Mouse (Mus musculus): ENCODE measurements around the gene Agxt. TPM values are rescaled to one million over a fixed set of nuclear protein-coding genes. Genes with fewer than 3 reads are reported as not detected.
A peak's percentile ranks its signal among the peaks of the same experiment; 100 is the strongest.

Agxt gene
- 2.5 and 3.0 TPM in 2 replicates for polyA plus RNA-seq (2012; rRNA removed)
- polyA plus RNA-seq (2014; fragmentation: Nextera tagmentation; extraction: Ambion mirVana), result 8.4 and 9.4 TPM in 2 replicates

- H3K27ac ChIP-seq, result no peak within 1 kb of the TSS
- WGBS (ENCODE audit: insufficient replicate concordance), result 66% methylated on average over 12 of the region's 12 CpGs
- H3K9ac ChIP-seq (replicated peaks), result no peak within 1 kb of the TSS
- no peak for ATAC-seq (ENCODE audit: insufficient read depth)
- DNase-seq (ENCODE audit: low read depth in 3 of 3, low spot score in 3 of 3), result no peak
- no peak within 1 kb of the TSS for H3K4me3 ChIP-seq (ENCODE audit: insufficient read depth in 1 of 2, low read depth in 2 of 2, low read length in 2 of 2)
- no peak within 1 kb of the TSS for H3K4me2 ChIP-seq (ENCODE audit: low read depth)
- H3K36me3 ChIP-seq (replicated peaks; ENCODE audit: control insufficient read depth, insufficient read depth, low read depth), result no peaks in the 10 kb centered on the region
- TF ChIP-seq EP300 (IDR thresholded peaks at IDR 0.05; ENCODE audit: low read depth), result no peak
- H3K9me3 ChIP-seq (ENCODE audit: control insufficient read depth, low read length), result no peaks in the 10 kb centered on the region
- no peaks in the 10 kb centered on the region for H3K27me3 ChIP-seq (ENCODE audit: control insufficient read depth, insufficient read depth, low read length)
- H3K4me1 ChIP-seq (replicated peaks; ENCODE audit: control insufficient read depth in 2 of 2, insufficient read depth in 2 of 2, low read length in 1 of 2), result peaks cover 0 to 2% of the 10 kb centered on the region in 2 experiments; a peak in 1 of 4 replicates
Observed at GRCm38 (mm10) chr1:93135036-93135526, at the start of gene Agxt. Gene Agxt (plus strand): TSS chr1:93135240.

DNA sequence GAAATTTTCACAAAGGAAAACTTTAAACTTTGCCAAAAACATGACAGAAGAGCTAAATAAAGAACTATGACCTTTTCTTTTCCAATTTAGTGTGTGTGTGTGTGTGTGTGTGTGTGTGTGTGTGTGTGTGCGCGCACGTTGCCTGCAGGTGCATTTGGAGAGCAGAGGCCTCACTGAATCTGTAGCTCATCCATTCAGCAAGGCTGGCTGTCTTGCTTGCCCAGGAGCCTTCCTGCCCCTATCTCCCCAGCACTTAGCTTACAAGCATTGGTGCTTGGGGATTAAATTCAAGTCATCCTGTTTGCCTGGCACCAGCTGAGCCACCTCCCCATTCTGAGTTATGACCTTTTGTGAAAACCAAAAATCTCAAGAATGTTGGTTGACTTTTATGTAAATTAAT lies 42.5 kb upstream of the Agxt start:
- ATAC-seq (ENCODE audit: insufficient read depth) (no peak), DNase-seq (ENCODE audit: low read depth in 3 of 3, low spot score in 3 of 3) (no peak)
- Histone ChIP-seq H3K4me2 (ENCODE audit: low read depth) (no peak overlapping the region), H3K27me3 (ENCODE audit: control insufficient read depth, insufficient read depth, low read length) (no peaks in the 10 kb centered on the region), H3K9ac (replicated peaks) (no peak overlapping the region), H3K27ac (no peak overlapping the region), H3K9me3 (ENCODE audit: control insufficient read depth, low read length) (no peaks in the 10 kb centered on the region), H3K4me3 (ENCODE audit: insufficient read depth in 1 of 2, low read depth in 2 of 2, low read length in 2 of 2) (no peak overlapping the region), H3K4me1 (replicated peaks; ENCODE audit: control insufficient read depth in 2 of 2, insufficient read depth in 2 of 2, low read length in 1 of 2) (no peaks in the 10 kb centered on the region), H3K36me3 (replicated peaks; ENCODE audit: control insufficient read depth, insufficient read depth, low read depth) (no peaks in the 10 kb centered on the region)
- 81% methylated on average over 3 of the region's 3 CpGs for WGBS (ENCODE audit: insufficient replicate concordance)
- no peak for TF ChIP-seq EP300 (IDR thresholded peaks at IDR 0.05; ENCODE audit: low read depth)
- TF ChIP-seq CTCF (IDR thresholded peaks at IDR 0.05; ENCODE audit: low read depth), result no peak

DNA sequence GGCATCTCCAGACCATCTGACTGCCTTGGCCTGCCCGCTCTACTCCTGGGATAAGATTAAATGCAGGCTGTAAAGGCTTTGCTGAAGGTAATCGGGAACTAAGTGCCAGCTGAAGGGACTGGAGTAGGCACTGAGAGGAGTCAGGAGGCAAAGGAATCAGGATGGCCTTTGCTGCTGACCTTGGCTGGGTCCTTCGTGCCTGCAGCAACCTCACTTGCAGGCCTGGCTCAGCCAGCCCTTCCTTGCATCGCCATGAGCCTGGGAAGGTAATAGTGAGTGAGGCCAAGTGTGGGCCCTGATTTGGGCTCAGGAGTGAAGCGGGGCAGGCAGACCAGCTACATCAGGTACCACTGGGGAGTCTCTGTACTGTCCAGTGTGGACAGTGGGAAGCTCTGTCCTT lies 36.1 kb upstream of the Agxt start:
- H3K36me3 ChIP-seq (replicated peaks; ENCODE audit: control insufficient read depth, insufficient read depth, low read depth), result no peaks in the 10 kb centered on the region
- no peak for DNase-seq (ENCODE audit: low read depth in 3 of 3, low spot score in 3 of 3)
- no peak overlapping the region for H3K27ac ChIP-seq
- H3K9ac ChIP-seq (replicated peaks), result no peak overlapping the region
- H3K4me1 ChIP-seq (replicated peaks; ENCODE audit: control insufficient read depth in 2 of 2, insufficient read depth in 2 of 2, low read length in 1 of 2), result no peaks in the 10 kb centered on the region
- no peak for TF ChIP-seq CTCF (IDR thresholded peaks at IDR 0.05; ENCODE audit: low read depth)
- TF ChIP-seq EP300 (IDR thresholded peaks at IDR 0.05; ENCODE audit: low read depth), result no peak
- H3K27me3 ChIP-seq (ENCODE audit: control insufficient read depth, insufficient read depth, low read length), result peaks cover 44% of the 10 kb centered on the region
- no peak overlapping the region for H3K4me2 ChIP-seq (ENCODE audit: low read depth)
- 64% methylated on average over 5 of the region's 5 CpGs for WGBS (ENCODE audit: insufficient replicate concordance)
- no peak overlapping the region for H3K4me3 ChIP-seq (ENCODE audit: insufficient read depth in 1 of 2, low read depth in 2 of 2, low read length in 2 of 2)
- no peaks in the 10 kb centered on the region for H3K9me3 ChIP-seq (ENCODE audit: control insufficient read depth, low read length)
- no peak for ATAC-seq (ENCODE audit: insufficient read depth)

DNA sequence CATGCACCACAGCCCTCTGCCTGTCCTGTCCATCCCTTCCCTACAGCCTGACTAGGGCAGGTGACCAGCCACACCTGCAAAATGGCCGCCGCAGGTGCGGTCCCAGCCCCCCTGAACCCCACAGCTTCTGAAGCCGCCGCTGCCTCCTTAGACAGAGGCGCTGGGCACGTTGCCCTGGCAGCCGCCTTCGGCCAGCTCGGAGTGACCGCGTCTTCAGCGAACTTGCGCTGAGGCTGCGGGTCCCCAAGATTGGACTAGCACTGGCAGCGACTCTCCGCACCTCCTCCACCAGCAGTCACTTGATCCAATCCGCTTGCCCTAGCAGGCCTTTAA lies 34.8 kb upstream of the Agxt start:
- DNase-seq (ENCODE audit: low read depth in 3 of 3, low spot score in 3 of 3), result no peak
- TF ChIP-seq EP300 (IDR thresholded peaks at IDR 0.05; ENCODE audit: low read depth) (no peak), CTCF (IDR thresholded peaks at IDR 0.05; ENCODE audit: low read depth) (no peak)
- Histone ChIP-seq H3K9me3 (ENCODE audit: control insufficient read depth, low read length) (no peaks in the 10 kb centered on the region), H3K27ac (no peak overlapping the region), H3K4me3 (ENCODE audit: insufficient read depth in 1 of 2, low read depth in 2 of 2, low read length in 2 of 2) (no peak overlapping the region), H3K36me3 (replicated peaks; ENCODE audit: control insufficient read depth, insufficient read depth, low read depth) (no peaks in the 10 kb centered on the region), H3K4me1 (replicated peaks; ENCODE audit: control insufficient read depth in 2 of 2, insufficient read depth in 2 of 2, low read length in 1 of 2) (no peaks in the 10 kb centered on the region), H3K9ac (replicated peaks) (no peak overlapping the region), H3K4me2 (ENCODE audit: low read depth) (peak overlapping the region; percentile 29; the same call in 1 of the 2 replicates), H3K27me3 (ENCODE audit: control insufficient read depth, insufficient read depth, low read length) (peaks cover 44% of the 10 kb centered on the region)
- ATAC-seq (ENCODE audit: insufficient read depth), result no peak
- WGBS (ENCODE audit: insufficient replicate concordance), result 7% methylated on average over 18 of the region's 18 CpGs

- WGBS (ENCODE audit: insufficient replicate concordance), result 2% methylated on average over 49 of the region's 49 CpGs
- no peak overlapping the region for H3K9ac ChIP-seq (replicated peaks)
- DNase-seq (ENCODE audit: low read depth in 3 of 3, low spot score in 3 of 3), result no peak
- H3K9me3 ChIP-seq (ENCODE audit: control insufficient read depth, low read length), result no peaks in the 10 kb centered on the region
- peak overlapping the region in 1 of 2 experiments; percentile 29; a peak in 2 of 4 replicates for H3K4me3 ChIP-seq (ENCODE audit: insufficient read depth in 1 of 2, low read depth in 2 of 2, low read length in 2 of 2)
- H3K27me3 ChIP-seq (ENCODE audit: control insufficient read depth, insufficient read depth, low read length), result peaks cover 44% of the 10 kb centered on the region
- no peak overlapping the region for H3K27ac ChIP-seq
- TF ChIP-seq CTCF (IDR thresholded peaks at IDR 0.05; ENCODE audit: low read depth) (no peak), EP300 (IDR thresholded peaks at IDR 0.05; ENCODE audit: low read depth) (no peak)
- no peak for ATAC-seq (ENCODE audit: insufficient read depth)
- H3K4me1 ChIP-seq (replicated peaks; ENCODE audit: control insufficient read depth in 2 of 2, insufficient read depth in 2 of 2, low read length in 1 of 2), result no peaks in the 10 kb centered on the region
- H3K36me3 ChIP-seq (replicated peaks; ENCODE audit: control insufficient read depth, insufficient read depth, low read depth), result no peaks in the 10 kb centered on the region
- peak overlapping the region; percentile 37 for H3K4me2 ChIP-seq (ENCODE audit: low read depth)
Observed at GRCm38 (mm10) chr1:93100576-93101491, 34.2 kb upstream of the Agxt start.
